Mouse (Mus musculus) lung, embryonic 14.5 days (tissue): ENCODE measurements at regions not wholly inside any gene's neighbourhood (a gene's known extent, or its start where the extent isn't known, plus 50 kb on each side); places are given as distances from the start of the nearest gene placed in this dataset.

Source experiments
- ATAC-seq: fragments of 200-750 bp; cut with Nextera tagmentation; 2 replicates; pipeline ENCODE4 v1.8.0; 2017; ENCODE audit warnings: mild to moderate bottlenecking, moderate TSS enrichment, moderate library complexity; ENCODE audit not compliant: insufficient read depth
- DNase-seq: peaks from one replicate; pipeline ENCODE4 v3.0.0-alpha.2; 2015
- H3K27ac ChIP-seq: fragments of 300-500 bp; sonication (generic); 2 replicates; pipeline ENCODE4 v1.5.1; 2014; ENCODE audit warnings: low read depth, mild to moderate bottlenecking, moderate library complexity
- H3K27me3 ChIP-seq: fragments of 300-500 bp; sonication (generic); 2 replicates; pipeline ENCODE4 v1.6.1; 2014; ENCODE audit warnings: low read length, control low read depth; ENCODE audit not compliant: insufficient read depth
- H3K36me3 ChIP-seq: fragments of 300-500 bp; sonication (generic); 2 replicates; pipeline ENCODE4 v1.6.1; 2014; ENCODE audit warnings: control low read depth; ENCODE audit not compliant: insufficient read depth
- H3K4me1 ChIP-seq: fragments of 300-500 bp; sonication (generic); 2 replicates; pipeline ENCODE4 v1.6.1; 2014; ENCODE audit warnings: antibody characterized with exemption, control low read depth; ENCODE audit not compliant: insufficient read depth
- H3K4me2 ChIP-seq: fragments of 300-500 bp; sonication (generic); 2 replicates; pipeline ENCODE4 v1.6.1; 2014; ENCODE audit warnings: mild to moderate bottlenecking
- H3K4me3 ChIP-seq: fragments of 300-500 bp; sonication (generic); 2 replicates; pipeline ENCODE4 v1.5.1; 2014; ENCODE audit warnings: low read depth, low read length
- H3K9ac ChIP-seq: fragments of 300-500 bp; sonication (generic); 2 replicates; pipeline ENCODE4 v1.6.1; 2014
- H3K9me3 ChIP-seq: fragments of 300-500 bp; sonication (generic); 2 replicates; pipeline ENCODE4 v1.6.1; 2016; ENCODE audit warnings: low read depth, low read length, control low read depth
- CTCF ChIP-seq: IDR thresholded peaks from 2 replicates; pipeline ENCODE4 v1.5.1; 2016; ENCODE audit warnings: antibody characterized with exemption, low read depth
- WGBS: fragments of 180-500 bp; shearing (Covaris S2); extraction: QIAGEN DNeasy Blood & Tissue Kit; methylation state at CpG from one replicate; pipeline ENCODE4 v1.1.7; 2014; 5-methylcytosine and 5-hydroxymethylcytosine counted together

DNA sequence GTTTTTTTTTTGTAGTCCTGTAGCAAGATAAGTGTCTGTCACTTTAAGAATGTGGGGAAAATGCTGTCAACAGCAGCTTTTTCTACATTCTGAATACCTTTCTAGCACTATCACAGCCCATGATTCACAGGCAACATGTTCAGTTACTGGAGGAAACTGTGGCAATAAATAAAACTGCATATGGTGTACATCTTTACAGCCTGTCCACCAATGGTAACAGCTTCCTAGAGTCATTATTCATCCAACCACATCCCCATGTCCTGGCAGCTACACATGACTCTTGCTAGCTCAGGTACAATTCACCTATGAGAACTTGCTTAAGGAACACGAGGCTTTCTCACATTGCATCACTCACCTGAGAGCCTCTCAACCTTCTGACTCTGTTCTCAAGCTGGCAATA lies 247.7 kb upstream of the Clec14a start:
- H3K9me3 ChIP-seq = no peaks in the 10 kb centered on the region
- no peaks in the 10 kb centered on the region for H3K36me3 ChIP-seq
- H3K4me1 ChIP-seq = no peaks in the 10 kb centered on the region
- H3K27ac ChIP-seq = no peak overlapping the region
- H3K9ac ChIP-seq = no peak overlapping the region
- WGBS = 35% methylated on average over 1 of the region's 1 CpGs
- H3K4me2 ChIP-seq = no peak overlapping the region
- TF ChIP-seq CTCF = no peak
- no peak for ATAC-seq
- no peak overlapping the region for H3K4me3 ChIP-seq
- no peaks in the 10 kb centered on the region for H3K27me3 ChIP-seq
- DNase-seq = no peak

DNA sequence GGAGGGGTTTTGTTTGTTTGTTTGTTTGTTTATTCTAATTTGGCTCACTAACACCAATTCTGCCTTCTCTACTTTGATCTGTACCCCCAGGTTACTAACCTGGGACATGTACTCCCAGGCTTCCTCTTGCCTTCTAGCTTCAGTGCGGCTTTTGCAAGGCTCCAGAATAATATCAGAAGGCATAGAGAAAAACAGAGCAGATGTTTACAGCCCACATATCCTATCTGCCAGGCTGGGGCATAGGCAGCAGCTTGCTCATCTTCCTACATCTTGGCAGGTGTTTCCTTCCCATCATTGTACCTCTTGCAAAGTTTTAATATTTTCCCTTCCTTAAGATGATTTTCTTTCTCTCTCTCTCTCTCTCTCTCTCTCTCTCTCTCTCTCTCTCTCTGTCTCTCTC lies 244.9 kb upstream of the Clec14a start:
- Histone ChIP-seq H3K9ac (no peak overlapping the region), H3K4me2 (no peak overlapping the region), H3K9me3 (no peaks in the 10 kb centered on the region), H3K36me3 (no peaks in the 10 kb centered on the region), H3K4me3 (no peak overlapping the region), H3K27ac (no peak overlapping the region), H3K27me3 (no peaks in the 10 kb centered on the region), H3K4me1 (no peaks in the 10 kb centered on the region)
- 92% methylated on average over 1 of the region's 1 CpGs for WGBS
- no peak for TF ChIP-seq CTCF
- ATAC-seq (no peak), DNase-seq (no peak)

DNA sequence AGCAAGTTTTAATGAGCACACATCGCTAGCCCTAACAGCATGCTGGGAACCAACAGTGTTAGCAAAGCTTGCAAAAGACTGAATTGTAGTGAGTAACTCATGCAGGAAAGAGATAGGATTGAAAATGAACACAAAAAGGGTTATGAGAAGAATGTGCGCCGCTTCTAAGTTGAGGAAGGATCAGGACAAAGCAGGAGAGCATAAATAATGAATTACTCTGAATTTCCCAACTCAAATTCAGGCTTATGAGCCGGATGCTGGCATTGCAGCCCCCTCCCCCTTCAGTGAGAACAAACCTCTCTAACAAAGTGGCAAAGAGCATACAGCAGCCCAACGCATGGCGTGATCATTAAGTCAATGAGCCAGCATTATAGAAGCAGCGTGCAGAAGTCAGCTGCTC lies 243.6 kb upstream of the Clec14a start:
- H3K4me3 ChIP-seq = no peak overlapping the region
- H3K9me3 ChIP-seq = no peaks in the 10 kb centered on the region
- 73% methylated on average over 7 of the region's 7 CpGs for WGBS
- H3K4me1 ChIP-seq = no peaks in the 10 kb centered on the region
- DNase-seq = no peak
- ATAC-seq = no peak
- no peak overlapping the region for H3K27ac ChIP-seq
- no peaks in the 10 kb centered on the region for H3K36me3 ChIP-seq
- H3K9ac ChIP-seq = no peak overlapping the region
- no peaks in the 10 kb centered on the region for H3K27me3 ChIP-seq
- no peak for TF ChIP-seq CTCF
- H3K4me2 ChIP-seq = no peak overlapping the region

DNA sequence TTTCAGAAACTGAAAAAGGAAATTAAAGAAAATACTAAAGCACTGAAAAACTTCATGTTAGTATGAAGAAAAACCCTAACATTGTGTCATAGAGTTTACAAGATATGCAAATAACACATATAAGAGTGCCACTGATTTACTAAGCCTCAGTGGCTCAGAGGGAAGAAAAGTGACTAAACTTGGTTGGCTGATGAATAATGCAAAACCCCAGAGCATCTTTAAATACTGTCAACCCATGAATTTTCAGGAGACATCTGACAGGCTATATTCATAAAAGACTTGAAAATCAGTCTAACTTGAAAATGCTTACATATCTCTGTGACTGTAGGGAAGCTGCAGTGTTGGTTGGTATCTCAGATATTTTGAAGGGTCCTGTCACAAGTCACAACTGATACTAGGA lies 235.2 kb upstream of the Clec14a start:
- Histone ChIP-seq H3K36me3 (no peaks in the 10 kb centered on the region), H3K9ac (no peak overlapping the region), H3K27ac (no peak overlapping the region), H3K4me2 (no peak overlapping the region), H3K9me3 (no peaks in the 10 kb centered on the region), H3K4me3 (no peak overlapping the region), H3K4me1 (no peaks in the 10 kb centered on the region), H3K27me3 (no peaks in the 10 kb centered on the region)
- no peak for DNase-seq
- no peak for TF ChIP-seq CTCF
- no peak for ATAC-seq

DNA sequence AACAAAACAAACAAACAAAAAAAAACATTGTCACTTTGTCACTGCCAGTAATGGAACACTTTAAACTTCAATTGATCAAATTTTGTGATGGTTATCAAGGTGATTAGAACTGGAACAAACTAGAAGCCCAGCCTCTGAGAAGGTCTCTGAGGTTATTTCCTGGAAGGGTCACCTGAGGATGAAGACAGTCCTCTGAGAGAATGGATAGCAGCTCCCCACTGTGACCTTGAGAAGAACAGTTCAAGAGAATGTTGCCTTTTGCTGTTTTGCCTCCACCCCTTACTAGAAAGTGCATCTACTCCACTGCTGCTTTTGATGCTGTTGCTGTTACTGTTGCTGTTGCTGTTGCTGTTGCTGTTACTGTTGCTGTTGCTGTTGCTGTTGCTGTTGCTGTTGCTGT lies 205.1 kb upstream of the Clec14a start:
- Histone ChIP-seq H3K27me3 (no peaks in the 10 kb centered on the region), H3K4me3 (no peak overlapping the region), H3K4me1 (no peaks in the 10 kb centered on the region), H3K36me3 (no peaks in the 10 kb centered on the region), H3K4me2 (no peak overlapping the region), H3K27ac (no peak overlapping the region), H3K9me3 (no peaks in the 10 kb centered on the region), H3K9ac (no peak overlapping the region)
- ATAC-seq (no peak), DNase-seq (no peak)
- no peak for TF ChIP-seq CTCF

DNA sequence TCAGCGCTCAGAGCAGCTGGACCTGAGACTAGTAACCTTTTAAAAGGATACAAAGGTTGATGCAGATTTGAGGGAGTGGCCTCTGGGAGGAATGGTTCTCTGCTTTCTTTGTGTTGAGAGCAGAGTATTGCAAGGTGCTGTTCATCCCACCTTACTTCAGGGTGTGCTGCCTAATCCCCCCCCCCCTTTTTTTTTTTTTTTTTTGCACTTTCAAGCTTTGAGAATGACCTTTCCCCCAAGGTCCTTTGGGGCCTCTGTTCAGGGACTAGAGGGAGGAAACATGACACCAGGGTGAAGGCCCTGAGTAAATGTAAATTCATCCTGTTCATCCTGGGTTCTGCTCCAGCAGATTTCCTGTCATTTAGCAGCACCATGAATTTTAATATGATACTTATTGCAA lies 204.4 kb upstream of the Clec14a start:
- no peak for ATAC-seq
- no peaks in the 10 kb centered on the region for H3K9me3 ChIP-seq

DNA sequence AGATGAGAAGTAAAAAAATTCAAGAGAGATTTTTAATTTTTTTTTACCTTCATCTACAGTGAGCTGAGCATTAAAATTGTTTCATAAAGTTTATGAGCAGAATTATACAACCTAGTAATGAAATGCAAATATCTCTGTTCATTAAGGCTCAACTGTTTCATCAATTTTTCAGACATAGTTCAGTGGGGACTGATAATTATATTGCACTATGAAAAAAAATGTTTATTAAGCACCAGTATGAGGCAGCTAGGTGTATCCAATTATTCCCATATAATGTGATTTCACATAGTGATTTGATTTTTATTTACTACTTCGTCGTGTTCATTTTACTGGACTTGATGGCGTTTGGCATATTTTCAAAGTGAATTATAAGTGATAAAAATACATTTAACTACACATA lies 191.4 kb upstream of the Clec14a start:
- 85% methylated on average over 3 of the region's 3 CpGs for WGBS
- H3K27me3 ChIP-seq = no peaks in the 10 kb centered on the region
- no peaks in the 10 kb centered on the region for H3K9me3 ChIP-seq
- no peak overlapping the region for H3K27ac ChIP-seq
- ATAC-seq (no peak), DNase-seq (no peak)
- H3K4me1 ChIP-seq = no peaks in the 10 kb centered on the region
- no peak overlapping the region for H3K4me2 ChIP-seq
- no peak overlapping the region for H3K9ac ChIP-seq
- H3K36me3 ChIP-seq = no peaks in the 10 kb centered on the region
- TF ChIP-seq CTCF = no peak
- H3K4me3 ChIP-seq = no peak overlapping the region

More for the DNA sequence above, 204.4 kb upstream of the Clec14a start:
- H3K27ac ChIP-seq = no peak overlapping the region
- 57% methylated on average over 1 of the region's 1 CpGs for WGBS
- no peak for TF ChIP-seq CTCF
- no peak overlapping the region for H3K9ac ChIP-seq
- no peaks in the 10 kb centered on the region for H3K27me3 ChIP-seq
- H3K4me3 ChIP-seq = no peak overlapping the region
- no peaks in the 10 kb centered on the region for H3K36me3 ChIP-seq
- H3K4me1 ChIP-seq = no peaks in the 10 kb centered on the region
- H3K4me2 ChIP-seq = no peak overlapping the region
- DNase-seq = no peak

DNA sequence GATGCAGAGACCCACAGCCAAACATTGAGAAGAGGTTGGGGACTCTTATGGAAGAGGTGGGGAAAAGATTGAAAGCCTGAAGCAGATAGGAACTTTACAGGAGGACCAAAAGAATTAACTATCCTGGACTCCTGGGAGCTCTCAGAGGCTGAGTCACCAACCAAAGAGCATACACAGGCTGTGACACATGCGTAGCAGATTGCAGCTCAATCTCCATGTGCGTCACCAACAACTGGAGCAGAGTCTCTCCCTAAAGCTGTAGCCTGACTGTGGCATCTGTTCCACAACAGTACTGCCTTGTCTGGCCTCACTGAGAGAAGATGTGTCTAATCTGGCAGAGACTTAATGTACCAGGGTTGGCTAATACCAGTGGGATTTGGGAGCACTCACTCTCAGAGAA lies 185.7 kb upstream of the Clec14a start:
- ATAC-seq = no peak

More for the DNA sequence above, 185.7 kb upstream of the Clec14a start:
- no peak overlapping the region for H3K4me2 ChIP-seq
- no peak for TF ChIP-seq CTCF
- H3K27ac ChIP-seq = no peak overlapping the region
- no peaks in the 10 kb centered on the region for H3K4me1 ChIP-seq
- DNase-seq = no peak
- H3K4me3 ChIP-seq = no peak overlapping the region
- H3K9ac ChIP-seq = no peak overlapping the region
- H3K36me3 ChIP-seq = no peaks in the 10 kb centered on the region
- no peaks in the 10 kb centered on the region for H3K9me3 ChIP-seq
- H3K27me3 ChIP-seq = no peaks in the 10 kb centered on the region
- WGBS = 85% methylated on average over 2 of the region's 2 CpGs
